Mouse (Mus musculus): Measurements from ENCODE around the gene Map3k7cl. TPM values are rescaled to one million over a fixed set of nuclear protein-coding genes. Genes with fewer than 3 reads are reported as not detected.

The Map3k7cl gene
- not detected in 2 replicates for polyA plus RNA-seq (2016; fragmentation: Nextera tagmentation; extraction: Ambion mirVana)

- no peak within 1 kb of the TSS for H3K4me2 ChIP-seq
- H3K36me3 ChIP-seq, result no peaks in the 10 kb centered on the region
- H3K9me3 ChIP-seq (replicated peaks), result no peaks in the 10 kb centered on the region
- no peak within 1 kb of the TSS for H3K4me3 ChIP-seq
- no peak within 1 kb of the TSS for H3K27ac ChIP-seq
- no peaks in the 10 kb centered on the region for H3K4me1 ChIP-seq
- H3K27me3 ChIP-seq (replicated peaks), result no peaks in the 10 kb centered on the region
- H3K9ac ChIP-seq, result no peak within 1 kb of the TSS
- ATAC-seq, result no peak
- 75% methylated on average over 24 of the region's 24 CpGs for WGBS (ENCODE audit: insufficient replicate concordance)
Measured at GRCm38 (mm10) chr16:87552907-87553691, at the start of gene Map3k7cl. TSS of gene Map3k7cl (plus strand) at chr16:87553330.

GRCm38 (mm10) chr16:87511706-87512105, 41.4 kb upstream of the Map3k7cl start:
- Histone ChIP-seq H3K27me3 (replicated peaks) (no peaks in the 10 kb centered on the region), H3K9me3 (replicated peaks) (no peaks in the 10 kb centered on the region), H3K36me3 (no peaks in the 10 kb centered on the region), H3K27ac (no peak overlapping the region), H3K4me2 (no peak overlapping the region), H3K4me3 (no peak overlapping the region), H3K4me1 (no peaks in the 10 kb centered on the region), H3K9ac (no peak overlapping the region)
- WGBS (ENCODE audit: insufficient replicate concordance), result 68% methylated on average over 5 of the region's 5 CpGs
- ATAC-seq, result no peak

- no peaks in the 10 kb centered on the region for H3K36me3 ChIP-seq
- H3K9me3 ChIP-seq (replicated peaks), result no peaks in the 10 kb centered on the region
- H3K27me3 ChIP-seq (replicated peaks), result no peaks in the 10 kb centered on the region
- no peak overlapping the region for H3K4me2 ChIP-seq
- no peak overlapping the region for H3K9ac ChIP-seq
- H3K4me1 ChIP-seq, result no peaks in the 10 kb centered on the region
- ATAC-seq, result no peak
- no peak overlapping the region for H3K27ac ChIP-seq
- H3K4me3 ChIP-seq, result no peak overlapping the region
- WGBS (ENCODE audit: insufficient replicate concordance), result 76% methylated on average over 14 of the region's 14 CpGs
Measured at GRCm38 (mm10) chr16:87512331-87512730, 40.8 kb upstream of the Map3k7cl start.

GRCm38 (mm10) chr16:87524228-87524627, 28.9 kb upstream of the Map3k7cl start:
- no peaks in the 10 kb centered on the region for H3K4me1 ChIP-seq
- 59% methylated on average over 5 of the region's 5 CpGs for WGBS (ENCODE audit: insufficient replicate concordance)
- no peak overlapping the region for H3K9ac ChIP-seq
- H3K27ac ChIP-seq, result no peak overlapping the region
- H3K4me2 ChIP-seq, result no peak overlapping the region
- peak; percentile 57 for ATAC-seq
- H3K9me3 ChIP-seq (replicated peaks), result no peaks in the 10 kb centered on the region
- H3K4me3 ChIP-seq, result no peak overlapping the region
- H3K36me3 ChIP-seq, result no peaks in the 10 kb centered on the region
- H3K27me3 ChIP-seq (replicated peaks), result no peaks in the 10 kb centered on the region

GRCm38 (mm10) chr16:87527553-87528249, 25.4 kb upstream of the Map3k7cl start:
- ATAC-seq, result no peak
- H3K27me3 ChIP-seq (replicated peaks), result no peaks in the 10 kb centered on the region

GRCm38 (mm10) chr16:87528755-87529154, 24.4 kb upstream of the Map3k7cl start:
- H3K4me3 ChIP-seq, result no peak overlapping the region
- H3K4me1 ChIP-seq, result no peaks in the 10 kb centered on the region
- H3K9me3 ChIP-seq (replicated peaks), result no peaks in the 10 kb centered on the region
- no peak for ATAC-seq
- H3K27me3 ChIP-seq (replicated peaks), result no peaks in the 10 kb centered on the region
- no peak overlapping the region for H3K4me2 ChIP-seq
- H3K9ac ChIP-seq, result no peak overlapping the region
- no peak overlapping the region for H3K27ac ChIP-seq
- 61% methylated on average over 10 of the region's 10 CpGs for WGBS (ENCODE audit: insufficient replicate concordance)
- H3K36me3 ChIP-seq, result no peaks in the 10 kb centered on the region

More at GRCm38 (mm10) chr16:87527553-87528249, 25.4 kb upstream of the Map3k7cl start:
- WGBS (ENCODE audit: insufficient replicate concordance), result 50% methylated on average over 8 of the region's 8 CpGs
- Histone ChIP-seq H3K9ac (no peak overlapping the region), H3K27ac (no peak overlapping the region), H3K4me2 (no peak overlapping the region), H3K4me3 (no peak overlapping the region), H3K4me1 (no peaks in the 10 kb centered on the region), H3K9me3 (replicated peaks) (no peaks in the 10 kb centered on the region), H3K36me3 (no peaks in the 10 kb centered on the region)

GRCm38 (mm10) chr16:87548348-87548747, 4.8 kb upstream of the Map3k7cl start:
- H3K4me3 ChIP-seq, result no peak overlapping the region
- no peaks in the 10 kb centered on the region for H3K9me3 ChIP-seq (replicated peaks)
- no peak for ATAC-seq
- 31% methylated on average over 2 of the region's 2 CpGs for WGBS (ENCODE audit: insufficient replicate concordance)
- no peaks in the 10 kb centered on the region for H3K27me3 ChIP-seq (replicated peaks)
- H3K4me1 ChIP-seq, result no peaks in the 10 kb centered on the region
- H3K9ac ChIP-seq, result no peak overlapping the region
- H3K4me2 ChIP-seq, result no peak overlapping the region
- H3K27ac ChIP-seq, result no peak overlapping the region
- no peaks in the 10 kb centered on the region for H3K36me3 ChIP-seq

- Histone ChIP-seq H3K4me2 (no peak overlapping the region), H3K27me3 (replicated peaks) (no peaks in the 10 kb centered on the region), H3K9me3 (replicated peaks) (no peaks in the 10 kb centered on the region), H3K36me3 (no peaks in the 10 kb centered on the region), H3K9ac (no peak overlapping the region), H3K27ac (no peak overlapping the region), H3K4me1 (no peaks in the 10 kb centered on the region), H3K4me3 (no peak overlapping the region)
- 66% methylated on average over 8 of the region's 8 CpGs for WGBS (ENCODE audit: insufficient replicate concordance)
- ATAC-seq, result no peak
Measured at GRCm38 (mm10) chr16:87556320-87556719, 3.2 kb downstream of the Map3k7cl start.

GRCm38 (mm10) chr16:87561501-87561900, 8.4 kb downstream of the Map3k7cl start:
- WGBS (ENCODE audit: insufficient replicate concordance), result 74% methylated on average over 4 of the region's 4 CpGs
- ATAC-seq, result no peak
- Histone ChIP-seq H3K4me2 (no peak overlapping the region), H3K27me3 (replicated peaks) (no peaks in the 10 kb centered on the region), H3K9ac (no peak overlapping the region), H3K4me1 (no peaks in the 10 kb centered on the region), H3K27ac (no peak overlapping the region), H3K4me3 (no peak overlapping the region), H3K9me3 (replicated peaks) (no peaks in the 10 kb centered on the region), H3K36me3 (no peaks in the 10 kb centered on the region)

GRCm38 (mm10) chr16:87563524-87563923, 10.4 kb downstream of the Map3k7cl start:
- WGBS (ENCODE audit: insufficient replicate concordance), result 67% methylated on average over 6 of the region's 6 CpGs
- Histone ChIP-seq H3K4me3 (no peak overlapping the region), H3K36me3 (no peaks in the 10 kb centered on the region), H3K9me3 (replicated peaks) (no peaks in the 10 kb centered on the region), H3K4me1 (no peaks in the 10 kb centered on the region), H3K27ac (no peak overlapping the region), H3K9ac (no peak overlapping the region), H3K27me3 (replicated peaks) (no peaks in the 10 kb centered on the region), H3K4me2 (no peak overlapping the region)
- ATAC-seq, result no peak

- no peak for ATAC-seq
- Histone ChIP-seq H3K9me3 (replicated peaks) (no peaks in the 10 kb centered on the region), H3K36me3 (no peaks in the 10 kb centered on the region), H3K4me3 (no peak overlapping the region), H3K27ac (no peak overlapping the region), H3K4me2 (no peak overlapping the region), H3K9ac (no peak overlapping the region), H3K27me3 (replicated peaks) (no peaks in the 10 kb centered on the region), H3K4me1 (no peaks in the 10 kb centered on the region)
- WGBS (ENCODE audit: insufficient replicate concordance), result 60% methylated on average over 3 of the region's 3 CpGs
Measured at GRCm38 (mm10) chr16:87564564-87564963, 11.4 kb downstream of the Map3k7cl start.

- Histone ChIP-seq H3K4me3 (no peak overlapping the region), H3K9ac (no peak overlapping the region), H3K27me3 (replicated peaks) (no peaks in the 10 kb centered on the region), H3K9me3 (replicated peaks) (no peaks in the 10 kb centered on the region), H3K4me2 (no peak overlapping the region), H3K36me3 (no peaks in the 10 kb centered on the region), H3K27ac (no peak overlapping the region), H3K4me1 (no peaks in the 10 kb centered on the region)
- ATAC-seq, result no peak
- 76% methylated on average over 13 of the region's 13 CpGs for WGBS (ENCODE audit: insufficient replicate concordance)
Measured at GRCm38 (mm10) chr16:87567572-87567971, 14.4 kb downstream of the Map3k7cl start.
